Mouse (Mus musculus) lung, embryonic 15.5 days (tissue): ENCODE results near the gene Ccdc57. TPM values are rescaled to one million over a fixed set of nuclear protein-coding genes. Genes with fewer than 3 reads are reported as not detected.
A peak's percentile ranks its signal among the peaks of the same experiment; 100 is the strongest.

Source experiments
- ATAC-seq: fragments of 200-750 bp; cut with Nextera tagmentation; 2 replicates; pipeline ENCODE4 v1.8.0; 2017; ENCODE audit warnings: moderate number of reproducible peaks, borderline replicate concordance; ENCODE audit not compliant: low FRiP score, low TSS enrichment; ENCODE audit errors: extremely low read depth
- H3K27ac ChIP-seq: fragments of 300-500 bp; sonication (generic); 2 replicates; pipeline ENCODE4 v1.5.1; 2015; ENCODE audit warnings: moderate library complexity, mild to moderate bottlenecking, inconsistent platforms
- H3K27me3 ChIP-seq: fragments of 300-500 bp; sonication (generic); 2 replicates; pipeline ENCODE4 v1.6.1; 2015; ENCODE audit warnings: inconsistent platforms
- H3K36me3 ChIP-seq: fragments of 300-500 bp; sonication (generic); 2 replicates; pipeline ENCODE4 v1.6.1; 2015; ENCODE audit warnings: inconsistent platforms
- H3K4me1 ChIP-seq: fragments of 300-500 bp; sonication (generic); 2 replicates; pipeline ENCODE4 v1.6.1; 2015; ENCODE audit warnings: inconsistent platforms
- H3K4me2 ChIP-seq: fragments of 300-500 bp; sonication (generic); 2 replicates; pipeline ENCODE4 v1.6.1; 2015; ENCODE audit warnings: inconsistent platforms, mild to moderate bottlenecking, moderate library complexity
- H3K4me3 ChIP-seq: fragments of 300-500 bp; sonication (generic); 2 replicates; pipeline ENCODE4 v1.5.1; 2015; ENCODE audit warnings: mild to moderate bottlenecking, inconsistent platforms
- H3K9ac ChIP-seq: fragments of 300-500 bp; sonication (generic); 2 replicates; pipeline ENCODE4 v1.6.1; 2015; ENCODE audit warnings: inconsistent platforms
- H3K9me3 ChIP-seq: fragments of 300-500 bp; sonication (generic); 2 replicates; pipeline ENCODE4 v1.6.1; 2016; ENCODE audit warnings: inconsistent platforms
- WGBS: fragments of 180-500 bp; shearing (Covaris S2); methylation state at CpG from one replicate; pipeline ENCODE4 v1.1.7; 2015; 5-methylcytosine and 5-hydroxymethylcytosine counted together
- polyA plus RNA-seq: library from polyadenylated mRNA; unstranded; fragments of >200 nt; fragmentation: Nextera tagmentation; extraction: Ambion mirVana; gene quantifications from 2 replicates; pipeline ENCODE4 v1.2.1, GENCODE M21; 2015

The Ccdc57 gene
- polyA plus RNA-seq, 1 experiment from 2014 or later, result 6.6 TPM

- Histone ChIP-seq H3K9me3 (no peaks in the 10 kb centered on the region), H3K27me3 (no peaks in the 10 kb centered on the region), H3K27ac (no peak overlapping the region), H3K36me3 (peaks cover 13% of the 10 kb centered on the region), H3K4me3 (no peak overlapping the region), H3K4me1 (peaks cover 3% of the 10 kb centered on the region; the same call in 1 of the 2 replicates), H3K4me2 (no peak overlapping the region), H3K9ac (no peak overlapping the region)
- ATAC-seq, result no peak
- WGBS, result 74% methylated on average over 6 of the region's 6 CpGs
These were observed 34.5 kb downstream of the Ccdc57 start for GRCm38 (mm10) chr11:120898114-120898548.

GRCm38 (mm10) chr11:120895441-120895840 is 37.2 kb downstream of the Ccdc57 start:
- H3K4me1 ChIP-seq, result no peaks in the 10 kb centered on the region
- H3K4me2 ChIP-seq, result no peak overlapping the region
- no peak overlapping the region for H3K27ac ChIP-seq
- H3K27me3 ChIP-seq, result no peaks in the 10 kb centered on the region
- H3K9ac ChIP-seq, result no peak overlapping the region
- peaks cover 17% of the 10 kb centered on the region for H3K36me3 ChIP-seq
- no peak overlapping the region for H3K4me3 ChIP-seq
- no peak for ATAC-seq
- 86% methylated on average over 6 of the region's 6 CpGs for WGBS
- H3K9me3 ChIP-seq, result no peaks in the 10 kb centered on the region

- H3K9ac ChIP-seq, result no peak overlapping the region
- no peak for ATAC-seq
- H3K36me3 ChIP-seq, result peaks cover 17% of the 10 kb centered on the region
- H3K9me3 ChIP-seq, result no peaks in the 10 kb centered on the region
- H3K4me1 ChIP-seq, result peaks cover 9% of the 10 kb centered on the region; the same call in 1 of the 2 replicates
- H3K4me3 ChIP-seq, result no peak overlapping the region
- H3K27me3 ChIP-seq, result no peaks in the 10 kb centered on the region
- H3K4me2 ChIP-seq, result no peak overlapping the region
- no peak overlapping the region for H3K27ac ChIP-seq
- 84% methylated on average over 8 of the region's 8 CpGs for WGBS
These were observed 38.3 kb downstream of the Ccdc57 start for GRCm38 (mm10) chr11:120894397-120894796.

DNA sequence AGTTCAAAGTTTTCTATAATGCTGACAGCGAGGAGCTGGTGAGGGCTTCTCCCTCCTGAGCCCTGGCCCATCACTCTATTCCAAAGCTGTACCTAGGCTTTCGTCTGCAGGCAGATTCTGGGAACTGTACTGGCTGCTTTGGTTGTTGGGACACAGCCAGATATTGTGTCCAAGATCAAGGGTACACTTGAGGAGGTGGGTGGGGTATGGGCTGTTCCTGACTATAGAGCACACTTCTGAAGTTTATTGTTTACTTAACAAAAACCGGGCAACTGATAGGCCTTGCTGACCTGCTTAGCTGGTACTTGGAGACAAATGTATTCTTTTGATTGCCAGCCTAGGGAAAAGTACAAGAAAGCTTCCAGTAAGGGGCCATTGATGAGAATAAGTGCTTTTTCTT is 43.5 kb downstream of the Ccdc57 start:
- peak; percentile 84 for ATAC-seq
- no peaks in the 10 kb centered on the region for H3K27me3 ChIP-seq
- peaks cover 21% of the 10 kb centered on the region for H3K36me3 ChIP-seq
- H3K9me3 ChIP-seq, result no peaks in the 10 kb centered on the region
- peaks cover 16% of the 10 kb centered on the region; the same call in 1 of the 2 replicates for H3K4me1 ChIP-seq
- 45% methylated on average over 3 of the region's 3 CpGs for WGBS
- no peak overlapping the region for H3K4me3 ChIP-seq
- H3K9ac ChIP-seq, result no peak overlapping the region
- H3K27ac ChIP-seq, result peak overlapping the region; percentile 73
- no peak overlapping the region for H3K4me2 ChIP-seq

GRCm38 (mm10) chr11:120888718-120889117 is 44.0 kb downstream of the Ccdc57 start:
- Histone ChIP-seq H3K4me2 (no peak overlapping the region), H3K4me1 (peaks cover 16% of the 10 kb centered on the region; the same call in 1 of the 2 replicates), H3K9ac (no peak overlapping the region), H3K9me3 (no peaks in the 10 kb centered on the region), H3K4me3 (no peak overlapping the region), H3K36me3 (peaks cover 21% of the 10 kb centered on the region), H3K27me3 (no peaks in the 10 kb centered on the region), H3K27ac (peak overlapping the region; percentile 73)
- WGBS, result 64% methylated on average over 5 of the region's 5 CpGs
- ATAC-seq, result no peak

GRCm38 (mm10) chr11:120887502-120887901 is 45.2 kb downstream of the Ccdc57 start:
- no peak overlapping the region for H3K4me2 ChIP-seq
- 89% methylated on average over 5 of the region's 5 CpGs for WGBS
- H3K27ac ChIP-seq, result no peak overlapping the region
- peaks cover 16% of the 10 kb centered on the region; the same call in 1 of the 2 replicates for H3K4me1 ChIP-seq
- H3K9me3 ChIP-seq, result no peaks in the 10 kb centered on the region
- H3K27me3 ChIP-seq, result no peaks in the 10 kb centered on the region
- H3K36me3 ChIP-seq, result peaks cover 20% of the 10 kb centered on the region
- no peak overlapping the region for H3K4me3 ChIP-seq
- no peak overlapping the region for H3K9ac ChIP-seq
- no peak for ATAC-seq

GRCm38 (mm10) chr11:120886462-120886861 is 46.2 kb downstream of the Ccdc57 start:
- 59% methylated on average over 5 of the region's 5 CpGs for WGBS
- peaks cover 17% of the 10 kb centered on the region for H3K36me3 ChIP-seq
- no peak overlapping the region for H3K4me2 ChIP-seq
- peaks cover 16% of the 10 kb centered on the region; the same call in 1 of the 2 replicates for H3K4me1 ChIP-seq
- H3K27ac ChIP-seq, result no peak overlapping the region
- H3K4me3 ChIP-seq, result no peak overlapping the region
- H3K9ac ChIP-seq, result no peak overlapping the region
- ATAC-seq, result no peak
- no peaks in the 10 kb centered on the region for H3K27me3 ChIP-seq
- H3K9me3 ChIP-seq, result no peaks in the 10 kb centered on the region

- peaks cover under 1% of the 10 kb centered on the region; the same call in 1 of the 2 replicates for H3K4me1 ChIP-seq
- ATAC-seq, result no peak
- peaks cover 24% of the 10 kb centered on the region for H3K36me3 ChIP-seq
- 88% methylated on average over 3 of the region's 3 CpGs for WGBS
- H3K9me3 ChIP-seq, result no peaks in the 10 kb centered on the region
- no peak overlapping the region for H3K4me3 ChIP-seq
- H3K9ac ChIP-seq, result no peak overlapping the region
- no peaks in the 10 kb centered on the region for H3K27me3 ChIP-seq
- H3K4me2 ChIP-seq, result no peak overlapping the region
- H3K27ac ChIP-seq, result no peak overlapping the region
These were observed 49.1 kb downstream of the Ccdc57 start for GRCm38 (mm10) chr11:120883601-120884000.

DNA sequence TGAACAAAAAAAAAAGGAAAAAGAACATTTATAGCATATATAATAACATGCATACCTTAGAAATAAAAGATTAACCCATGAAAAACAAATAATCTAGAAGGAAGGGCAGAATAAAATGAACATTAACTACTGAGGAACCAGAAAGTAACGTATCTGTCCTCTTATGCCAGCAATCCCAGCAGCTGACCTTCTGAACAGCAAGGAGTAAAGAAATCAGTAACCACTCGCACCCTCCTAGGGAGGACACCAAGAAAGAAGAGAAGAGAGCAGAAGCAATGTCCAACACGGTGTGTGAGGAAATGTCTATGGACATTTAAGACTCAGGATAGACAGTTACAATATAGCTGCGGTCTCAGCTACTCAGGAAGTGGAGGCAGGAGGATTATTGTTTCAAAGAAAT is 49.7 kb downstream of the Ccdc57 start:
- 86% methylated on average over 4 of the region's 4 CpGs for WGBS
- Histone ChIP-seq H3K4me3 (no peak overlapping the region), H3K36me3 (peaks cover 24% of the 10 kb centered on the region), H3K4me2 (no peak overlapping the region), H3K27ac (no peak overlapping the region), H3K9me3 (no peaks in the 10 kb centered on the region), H3K27me3 (no peaks in the 10 kb centered on the region), H3K9ac (no peak overlapping the region), H3K4me1 (no peaks in the 10 kb centered on the region)
- ATAC-seq, result no peak

GRCm38 (mm10) chr11:120873206-120873605 is 59.5 kb downstream of the Ccdc57 start:
- no peak overlapping the region for H3K27ac ChIP-seq

GRCm38 (mm10) chr11:120871521-120871920 is 61.2 kb downstream of the Ccdc57 start:
- 88% methylated on average over 9 of the region's 9 CpGs for WGBS
- Histone ChIP-seq H3K4me1 (no peaks in the 10 kb centered on the region), H3K9me3 (no peaks in the 10 kb centered on the region), H3K9ac (no peak overlapping the region), H3K36me3 (no peaks in the 10 kb centered on the region), H3K4me3 (no peak overlapping the region), H3K27ac (no peak overlapping the region), H3K27me3 (no peaks in the 10 kb centered on the region), H3K4me2 (no peak overlapping the region)
- no peak for ATAC-seq

More at GRCm38 (mm10) chr11:120873206-120873605, 59.5 kb downstream of the Ccdc57 start:
- Histone ChIP-seq H3K36me3 (0 out of 2 replicates have a peak, but pooled peaks cover 4% of the 10 kb centered on the region), H3K4me3 (no peak overlapping the region), H3K4me1 (no peaks in the 10 kb centered on the region), H3K9me3 (no peaks in the 10 kb centered on the region), H3K27me3 (no peaks in the 10 kb centered on the region), H3K4me2 (no peak overlapping the region), H3K9ac (no peak overlapping the region)
- ATAC-seq, result no peak
- WGBS, result 71% methylated on average over 6 of the region's 6 CpGs

- H3K4me1 ChIP-seq, result no peaks in the 10 kb centered on the region
- no peak overlapping the region for H3K9ac ChIP-seq
- H3K27ac ChIP-seq, result no peak overlapping the region
- no peaks in the 10 kb centered on the region for H3K27me3 ChIP-seq
- no peaks in the 10 kb centered on the region for H3K9me3 ChIP-seq
- H3K36me3 ChIP-seq, result peaks cover 6% of the 10 kb centered on the region; the same call in 1 of the 2 replicates
- no peak overlapping the region for H3K4me3 ChIP-seq
- ATAC-seq, result no peak
- WGBS, result 85% methylated on average over 1 of the region's 1 CpGs
- no peak overlapping the region for H3K4me2 ChIP-seq
These were observed 66.9 kb downstream of the Ccdc57 start for GRCm38 (mm10) chr11:120865816-120866215.

DNA sequence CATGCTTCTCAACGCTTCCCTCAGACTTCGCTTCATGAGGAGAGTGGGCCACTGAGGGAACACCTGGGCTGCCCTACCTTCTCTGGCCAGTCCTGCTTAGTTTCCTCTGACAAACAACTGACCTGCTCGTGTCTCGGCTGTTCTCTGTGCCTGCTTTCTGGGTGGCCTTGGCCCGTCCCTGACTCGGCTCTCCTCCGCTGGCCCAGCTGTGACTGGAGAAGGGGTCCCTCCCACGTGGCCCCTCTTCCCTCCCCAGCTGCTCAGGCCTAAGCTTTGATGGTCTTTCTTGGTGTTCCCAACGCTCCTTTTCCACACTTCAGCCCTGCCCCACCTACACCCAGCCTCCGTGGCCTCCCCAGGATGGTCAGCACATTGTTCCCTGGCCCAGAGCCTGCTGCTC is 69.9 kb downstream of the Ccdc57 start:
- Histone ChIP-seq H3K9me3 (no peaks in the 10 kb centered on the region), H3K27ac (no peak overlapping the region), H3K4me2 (no peak overlapping the region), H3K4me3 (no peak overlapping the region), H3K4me1 (no peaks in the 10 kb centered on the region), H3K36me3 (peaks cover 16% of the 10 kb centered on the region), H3K27me3 (no peaks in the 10 kb centered on the region), H3K9ac (no peak overlapping the region)
- no peak for ATAC-seq
- WGBS, result 64% methylated on average over 10 of the region's 10 CpGs
